Mouse (Mus musculus) cerebellum, adult 11 months (tissue): ENCODE results near the gene Hecw2.

ENCODE experiments used
- DNase-seq: peaks from one replicate; pipeline ENCODE4 v3.0.0; 2022

The Hecw2 gene

DNA sequence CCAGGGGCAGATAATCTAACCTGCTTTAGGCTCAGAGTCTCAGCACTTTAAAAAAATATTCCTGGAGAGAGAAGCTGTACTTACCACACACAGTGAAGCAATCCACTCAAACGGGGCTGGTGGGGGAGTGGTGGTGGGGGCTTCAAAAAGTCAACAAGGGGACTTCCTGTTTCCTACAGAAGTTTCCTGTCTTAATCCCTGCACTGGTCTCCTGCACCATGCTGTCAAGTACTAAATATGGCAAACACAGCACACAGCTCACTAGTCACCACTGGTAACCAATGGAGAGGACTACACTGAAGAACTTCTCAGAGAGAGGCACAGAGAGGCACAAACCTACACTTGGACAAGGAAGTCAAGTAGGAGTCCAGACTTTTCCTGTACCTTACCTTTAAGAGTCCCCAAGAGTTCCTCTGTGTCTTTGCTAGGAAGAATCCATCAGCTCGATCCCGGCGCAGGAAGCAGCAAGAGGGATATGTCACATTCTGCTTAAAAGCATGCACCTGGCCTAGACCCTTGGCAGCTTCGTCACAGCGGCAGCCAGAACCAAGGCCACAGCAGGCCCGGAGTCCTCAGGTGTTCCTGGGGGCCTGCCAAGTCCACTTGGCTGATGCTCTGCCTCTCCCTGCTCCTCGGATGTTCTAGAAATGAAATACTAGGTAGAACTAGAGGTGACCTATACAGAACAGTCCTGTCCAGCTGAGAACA lies 217.0 kb downstream of the Hecw2 start:
- DNase-seq, result peak; percentile 68

DNA sequence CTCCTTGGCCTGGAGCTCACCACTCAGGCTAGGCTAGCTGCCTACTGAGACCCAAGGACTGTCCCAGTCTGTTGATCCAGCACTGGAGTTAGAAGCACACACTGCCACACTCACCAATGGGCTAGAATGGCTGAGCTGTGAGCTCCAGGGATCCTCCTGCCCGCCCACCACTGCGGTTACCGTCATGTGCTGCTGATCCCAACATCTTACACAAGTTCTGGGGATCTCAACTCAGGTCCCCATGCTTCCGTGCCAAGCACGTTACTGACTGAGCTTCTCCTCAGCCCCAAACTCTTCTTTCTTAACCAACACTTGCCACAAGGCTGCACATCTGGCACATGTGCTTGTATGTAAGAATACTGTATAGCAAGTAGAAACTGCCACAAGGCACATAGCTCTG lies 218.2 kb downstream of the Hecw2 start:
- DNase-seq, result no peak

DNA sequence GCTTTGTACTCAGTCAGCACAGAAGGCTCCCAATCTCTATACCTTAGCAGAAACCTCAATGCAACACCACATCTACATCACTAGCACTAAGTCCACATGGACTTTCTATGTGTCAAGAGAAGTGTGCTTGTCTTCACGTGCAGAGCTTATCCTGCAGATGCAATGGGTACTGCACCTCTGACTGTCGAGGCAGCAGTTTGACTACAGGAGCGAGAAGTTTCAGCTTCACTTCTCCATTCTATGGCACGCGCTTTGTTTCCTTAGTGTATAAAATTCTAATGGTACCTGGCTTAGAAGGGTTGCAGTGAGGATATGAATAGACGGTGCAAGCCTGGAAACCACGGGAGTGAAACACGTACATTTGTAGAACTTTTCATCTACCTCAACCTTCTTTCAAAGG lies 218.9 kb downstream of the Hecw2 start:
- no peak for DNase-seq

DNA sequence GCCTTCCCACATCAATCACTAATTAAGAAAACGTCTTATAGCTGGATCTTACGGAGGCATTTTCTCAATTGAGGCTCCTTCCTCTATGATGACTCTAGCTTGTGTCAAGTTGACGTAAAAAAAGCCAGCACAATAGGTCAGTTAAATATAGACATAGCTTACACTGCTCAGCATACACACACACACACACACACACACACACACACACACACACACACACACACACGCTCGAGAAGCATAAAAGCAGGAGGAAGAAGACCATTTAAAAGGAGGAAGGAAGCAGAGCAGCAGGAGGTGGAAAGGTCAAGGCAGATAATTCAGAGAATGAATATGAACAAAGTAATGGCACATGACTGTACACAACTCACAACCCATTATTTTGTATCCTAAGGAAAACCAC lies 220.0 kb downstream of the Hecw2 start:
- DNase-seq, result no peak

DNA sequence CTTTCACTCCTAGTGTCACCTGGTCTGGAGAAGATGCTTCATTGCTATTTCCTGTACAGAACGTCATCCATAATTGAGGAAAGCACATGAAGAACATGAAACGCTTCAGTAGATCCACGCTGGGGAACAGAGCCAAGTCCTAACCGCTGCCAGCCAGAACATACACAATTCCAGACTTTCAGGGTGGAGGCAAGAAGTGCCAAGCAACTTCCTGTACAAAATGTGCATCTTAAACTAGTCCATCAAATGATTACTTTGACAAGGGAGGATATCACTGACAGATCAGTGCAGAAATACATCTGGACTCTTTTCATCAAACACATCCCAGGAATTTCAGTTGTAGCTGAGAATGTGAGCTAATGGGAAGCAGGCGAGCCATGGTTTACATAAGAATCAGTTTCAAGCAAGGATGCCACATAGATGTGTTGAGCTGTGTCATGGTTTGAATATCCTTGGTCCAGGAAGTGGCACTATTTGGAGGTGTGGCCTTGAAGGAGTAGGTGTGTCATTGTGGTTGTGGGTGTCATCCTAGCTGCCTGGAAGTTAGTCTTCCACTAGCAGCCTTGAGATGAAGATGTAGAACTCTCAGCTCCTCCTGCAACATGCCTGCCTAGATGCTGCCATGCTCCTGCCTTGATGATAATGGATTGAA lies 224.5 kb downstream of the Hecw2 start:
- no peak for DNase-seq

DNA sequence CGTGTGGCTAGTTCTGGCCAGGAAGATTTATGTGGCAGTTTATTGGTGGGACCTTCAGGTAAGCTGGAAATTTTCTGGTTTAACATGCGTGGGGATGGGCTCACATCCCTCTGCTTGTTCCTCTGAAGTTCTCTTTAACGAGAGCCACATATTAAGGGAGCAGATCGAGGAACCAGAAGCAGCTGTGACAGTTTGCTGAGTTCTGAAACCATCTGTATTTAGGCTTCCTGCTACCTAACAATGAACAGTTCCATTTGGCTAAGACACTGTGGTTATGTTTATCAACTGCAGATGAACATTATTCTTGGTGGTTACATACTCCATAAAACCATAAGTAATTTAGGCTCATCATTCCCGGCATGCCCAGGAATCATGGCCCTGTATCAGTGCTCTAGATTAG lies 242.6 kb downstream of the Hecw2 start:
- DNase-seq, result no peak

DNA sequence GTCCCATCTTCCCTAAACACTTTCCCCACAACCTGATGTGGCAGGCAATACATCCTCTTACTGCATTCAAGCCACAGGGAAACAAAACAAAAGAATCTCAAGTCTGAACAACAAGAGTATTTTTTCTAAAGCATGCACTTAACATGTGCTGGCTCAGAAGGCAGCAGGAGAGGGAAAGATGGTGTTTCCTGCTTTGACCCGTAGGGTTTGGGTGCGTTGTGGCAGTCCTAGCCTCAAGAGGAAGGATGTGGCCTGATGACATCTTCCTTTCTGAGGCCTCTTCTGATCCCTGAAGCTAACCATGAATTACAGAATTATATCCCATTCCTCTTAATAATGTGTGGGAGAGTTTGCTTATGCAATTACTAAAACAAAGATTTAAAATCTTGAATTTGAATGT lies 249.2 kb downstream of the Hecw2 start:
- no peak for DNase-seq

DNA sequence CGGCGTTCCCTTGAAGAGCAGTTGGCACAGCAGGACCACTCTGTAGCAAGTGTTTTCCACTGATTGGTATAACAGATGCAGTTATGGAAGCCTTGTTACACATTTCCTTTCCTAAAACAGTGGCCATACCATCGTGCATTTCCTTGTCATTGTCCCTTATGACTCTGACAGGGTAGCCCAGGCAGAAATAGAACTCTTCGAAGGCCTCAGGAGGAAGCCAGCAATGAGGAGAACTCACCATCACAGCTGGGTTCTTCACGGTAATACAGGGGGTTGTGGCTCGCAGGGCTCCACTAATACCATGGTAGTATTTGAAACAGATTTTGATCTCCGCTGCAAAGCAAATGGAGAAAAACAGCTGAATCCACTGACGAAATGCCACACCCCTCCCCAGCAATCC lies 252.5 kb downstream of the Hecw2 start:
- DNase-seq, result no peak

DNA sequence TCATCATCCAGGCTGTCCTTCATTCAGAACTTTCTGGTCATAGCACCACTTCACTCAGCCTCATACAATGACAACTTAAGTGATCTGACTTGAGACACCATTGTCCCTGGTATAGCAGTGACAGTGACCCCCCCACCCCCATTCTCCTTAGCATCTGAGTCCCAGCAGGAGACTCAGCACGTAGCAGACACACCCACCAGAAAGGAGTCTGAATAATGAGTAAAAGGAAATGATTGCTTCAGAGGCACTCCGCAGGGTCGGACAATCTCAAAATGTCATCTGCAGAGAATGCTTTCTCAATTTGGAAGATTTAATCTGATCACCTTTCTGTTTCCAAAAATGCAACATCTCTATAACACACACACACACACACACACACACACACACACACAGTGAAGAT lies 253.4 kb downstream of the Hecw2 start:
- no peak for DNase-seq

DNA sequence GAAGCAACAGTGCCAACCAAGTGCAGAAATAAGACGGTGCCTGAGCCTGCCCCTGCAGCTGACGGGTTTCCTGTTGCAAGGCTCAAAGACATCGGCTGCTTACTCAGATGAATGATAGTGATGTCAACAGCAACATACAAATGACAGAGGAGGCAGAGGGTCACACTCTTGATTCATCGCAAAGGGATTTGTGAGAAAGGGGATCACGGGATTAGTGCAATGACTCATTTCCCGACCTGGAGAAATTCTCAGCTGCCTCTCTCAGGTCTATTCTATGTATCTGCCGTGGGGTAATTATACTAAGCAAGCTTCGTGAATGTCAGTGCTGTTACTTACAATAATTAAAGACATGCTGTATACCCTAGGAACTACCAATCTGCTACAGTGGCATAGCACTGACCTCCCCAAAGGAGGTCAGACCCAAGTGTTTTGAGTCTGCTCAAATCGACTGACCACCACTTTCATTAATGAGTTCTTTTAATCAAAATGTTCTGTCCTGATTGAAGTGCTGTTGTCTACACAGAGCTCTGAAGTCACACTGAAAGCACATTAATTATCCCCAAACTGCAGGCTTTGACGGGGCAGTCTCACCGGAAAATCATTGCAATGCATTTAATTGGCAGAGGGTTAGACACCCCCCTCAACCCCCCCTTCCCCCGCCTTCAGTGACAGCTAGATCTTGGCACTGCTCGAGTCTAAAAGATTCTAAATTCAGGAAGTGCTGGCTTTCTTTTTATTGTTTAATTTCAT lies 254.5 kb downstream of the Hecw2 start:
- no peak for DNase-seq

DNA sequence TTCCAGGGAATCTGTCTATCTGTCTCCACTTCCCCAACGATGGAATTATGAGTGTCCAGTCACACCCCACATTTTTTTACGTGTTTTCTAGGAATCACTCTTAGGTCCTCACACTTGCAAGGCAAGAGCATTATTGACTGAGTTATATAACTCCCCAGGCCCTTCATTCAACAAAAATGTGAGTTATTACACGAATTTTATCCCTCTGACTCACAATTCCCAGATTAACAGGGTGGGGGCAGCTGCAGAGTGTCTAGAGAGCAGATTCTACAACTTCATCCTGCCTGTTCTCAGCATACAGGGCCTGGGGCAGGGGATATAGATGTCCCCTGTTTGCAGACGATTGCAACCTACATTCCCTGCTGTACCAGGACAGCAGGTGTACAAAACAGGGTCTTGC lies 255.7 kb downstream of the Hecw2 start:
- no peak for DNase-seq

DNA sequence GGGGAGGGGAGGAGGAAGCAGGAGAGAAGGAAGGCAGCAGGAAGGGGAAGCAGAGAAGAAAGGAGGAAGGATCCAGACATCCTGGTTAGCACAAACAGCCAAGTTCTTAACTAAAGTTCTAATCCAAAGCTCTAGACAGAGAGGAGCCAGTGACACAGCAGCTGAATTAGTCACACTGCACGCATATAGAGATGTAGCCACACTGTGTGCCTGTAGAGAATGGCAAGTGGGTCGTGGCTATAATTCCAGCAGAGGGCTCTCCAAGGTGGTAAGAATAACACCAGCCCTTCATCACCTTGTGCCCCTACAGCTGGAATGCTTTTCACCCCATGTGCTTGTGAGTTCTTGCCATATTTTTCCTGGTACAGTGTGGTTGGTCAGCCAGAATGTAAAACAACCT lies 261.7 kb downstream of the Hecw2 start:
- DNase-seq, result no peak

DNA sequence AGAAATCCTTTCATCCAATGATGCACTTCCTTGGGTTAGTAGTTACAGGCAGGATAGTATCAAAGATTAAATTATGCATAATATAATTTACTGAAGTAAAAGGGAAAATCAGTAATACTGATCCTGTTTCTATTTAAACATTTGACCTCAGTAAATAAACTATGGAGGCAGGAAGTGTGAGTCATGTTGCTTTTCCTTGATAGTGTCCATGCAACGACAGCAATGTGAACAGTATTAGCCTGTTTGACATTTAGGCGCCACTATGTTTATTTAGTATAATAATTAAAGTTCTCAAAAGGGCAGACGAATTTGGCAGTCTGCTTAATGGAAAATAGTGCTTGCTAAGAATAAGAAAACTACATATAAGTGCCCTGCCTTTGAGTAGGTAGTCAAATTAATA lies 263.7 kb downstream of the Hecw2 start:
- DNase-seq, result no peak

DNA sequence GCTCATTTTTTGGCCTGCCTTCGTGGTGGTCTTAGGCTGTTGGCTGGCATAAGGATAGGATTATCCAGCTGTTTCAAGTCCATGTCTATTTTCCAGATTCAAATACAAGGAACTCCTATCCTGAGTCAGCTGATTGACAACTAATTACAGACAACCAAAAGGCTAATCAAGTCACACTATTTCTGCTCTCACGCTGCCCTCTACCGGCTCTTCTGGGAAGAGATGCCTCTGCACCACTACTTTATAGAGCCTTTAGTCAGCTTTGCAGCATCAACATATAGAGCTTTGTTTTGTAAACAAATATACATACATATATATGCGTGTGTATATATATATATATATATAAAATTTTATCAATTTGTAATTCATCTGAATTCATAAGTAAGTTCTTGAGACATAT lies 267.4 kb downstream of the Hecw2 start:
- peak; percentile 14 for DNase-seq

DNA sequence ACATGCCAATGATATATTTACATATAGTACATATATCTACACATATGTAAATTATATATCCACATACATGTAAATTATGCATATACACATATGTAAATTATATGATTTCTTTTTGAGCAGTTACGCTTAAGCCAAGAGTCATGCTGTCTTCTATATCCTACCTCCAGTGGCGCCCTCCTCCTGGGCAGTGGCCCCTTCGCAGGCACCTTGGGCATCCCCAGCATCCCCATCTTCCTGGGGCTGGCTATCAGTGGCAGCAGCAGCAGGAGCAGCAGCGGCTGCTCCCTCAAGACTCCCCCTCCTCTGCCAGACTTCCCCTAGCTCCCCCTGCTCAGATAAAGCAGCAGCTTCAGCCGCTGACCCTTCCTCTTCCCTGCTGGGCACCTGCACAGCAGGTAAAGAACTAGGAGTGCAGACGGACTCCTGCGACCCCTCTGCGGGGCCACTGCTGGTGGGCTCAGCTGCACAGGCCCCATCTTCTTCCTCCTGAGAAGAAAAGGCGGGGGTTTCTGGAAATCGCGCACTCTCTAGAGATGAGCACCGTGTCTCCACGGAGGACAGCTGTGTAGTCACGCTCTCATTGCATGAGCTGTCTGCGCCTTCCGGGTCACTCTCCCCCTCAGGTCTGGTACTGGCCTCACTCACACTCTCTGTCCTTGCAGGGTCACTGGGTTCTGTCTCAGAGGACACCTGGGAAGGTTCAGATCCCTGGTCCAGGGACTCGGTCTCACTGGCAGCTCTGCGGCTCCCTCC lies 269.6 kb downstream of the Hecw2 start:
- no peak for DNase-seq

DNA sequence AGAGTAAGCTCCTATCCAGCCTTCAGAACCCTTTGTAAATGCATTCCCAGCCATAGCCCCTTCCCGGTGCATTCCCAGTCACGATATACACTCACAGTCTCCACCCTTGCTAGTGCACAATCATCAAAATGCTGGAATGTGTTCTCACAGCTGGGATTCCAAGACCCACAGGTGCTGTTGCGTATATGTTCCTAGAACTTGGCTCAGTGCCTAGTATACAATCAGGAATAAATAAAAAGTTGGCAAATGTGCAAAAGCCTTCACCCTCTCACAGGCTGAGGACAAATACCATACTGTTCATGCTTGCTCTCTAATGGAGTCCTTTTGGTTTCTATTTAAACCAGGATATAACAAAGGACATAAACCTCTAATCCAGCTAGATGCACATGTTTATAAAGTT lies 283.1 kb downstream of the Hecw2 start:
- no peak for DNase-seq

DNA sequence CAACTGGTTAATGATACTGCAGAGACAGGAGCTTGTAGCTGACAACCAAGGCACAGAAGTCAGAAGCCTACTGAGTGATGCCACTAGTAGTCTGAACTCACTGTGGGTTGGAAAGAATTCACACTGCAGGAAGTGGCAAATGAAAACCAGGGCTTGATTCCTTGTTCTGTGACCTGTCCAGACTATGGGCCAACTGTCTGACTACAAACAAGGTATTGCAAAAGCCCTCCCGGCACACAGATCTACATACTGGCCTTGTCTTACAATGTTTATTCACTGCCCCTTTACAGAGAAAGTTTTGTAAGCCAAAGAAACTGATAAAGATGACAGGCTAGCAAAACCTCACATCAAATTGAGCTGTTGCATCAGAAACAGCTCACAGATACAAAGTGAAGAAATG lies 284.7 kb downstream of the Hecw2 start:
- DNase-seq, result no peak

DNA sequence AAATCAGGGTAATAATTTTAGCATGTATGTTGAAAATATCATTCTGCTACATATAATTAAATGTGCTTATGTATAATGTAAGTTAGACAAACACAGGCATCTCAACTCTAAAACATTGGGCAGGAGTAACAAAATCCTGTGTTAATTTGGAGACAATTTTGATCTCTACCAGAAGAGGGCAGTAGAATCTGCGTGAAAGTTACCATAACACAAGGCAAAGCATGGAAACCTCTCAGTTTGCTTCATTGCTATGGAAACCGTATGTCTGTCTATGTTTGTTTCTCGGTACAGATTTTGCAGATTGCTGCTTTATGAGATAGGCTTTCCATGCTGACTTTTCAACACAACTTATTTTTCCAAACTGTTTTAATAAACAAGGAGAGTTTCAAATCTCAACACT lies 285.9 kb downstream of the Hecw2 start:
- no peak for DNase-seq

DNA sequence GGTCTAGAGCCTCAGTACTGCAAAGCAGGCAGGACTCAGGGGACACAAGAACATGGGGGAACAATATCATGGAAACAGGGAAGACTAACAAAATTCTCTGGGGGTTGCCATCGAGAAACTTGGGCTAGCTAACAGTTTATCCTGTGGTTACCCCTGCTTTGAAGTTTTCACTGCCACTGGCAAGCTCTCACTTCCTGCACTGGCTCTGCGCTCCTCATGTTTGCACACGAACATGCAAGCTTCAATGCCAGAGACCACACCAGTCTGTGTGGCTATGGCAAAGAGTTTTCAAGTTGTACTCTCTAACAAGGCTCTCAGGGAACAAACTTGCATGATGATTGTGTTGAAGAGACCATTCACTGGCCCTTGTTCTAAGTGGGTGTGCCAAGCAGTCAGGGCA lies 288.8 kb downstream of the Hecw2 start:
- no peak for DNase-seq

DNA sequence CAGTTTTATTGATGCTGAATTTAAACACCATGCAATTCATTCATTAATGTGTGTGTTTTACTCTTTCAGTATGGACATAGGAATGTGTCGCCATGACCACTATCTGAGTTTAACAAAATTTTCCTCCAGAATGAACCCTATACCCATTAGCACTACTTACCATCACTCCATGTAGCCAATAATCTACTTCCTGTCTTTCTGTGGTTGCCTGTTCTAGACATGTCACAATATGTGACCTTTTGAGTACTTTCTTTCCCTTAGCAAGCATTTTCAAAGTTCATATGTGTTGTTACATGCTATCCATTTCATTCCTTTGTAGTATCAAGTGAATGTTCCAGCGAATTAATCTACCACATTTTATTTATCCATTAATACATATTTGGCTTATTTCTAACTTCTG lies 294.6 kb downstream of the Hecw2 start:
- DNase-seq, result no peak

DNA sequence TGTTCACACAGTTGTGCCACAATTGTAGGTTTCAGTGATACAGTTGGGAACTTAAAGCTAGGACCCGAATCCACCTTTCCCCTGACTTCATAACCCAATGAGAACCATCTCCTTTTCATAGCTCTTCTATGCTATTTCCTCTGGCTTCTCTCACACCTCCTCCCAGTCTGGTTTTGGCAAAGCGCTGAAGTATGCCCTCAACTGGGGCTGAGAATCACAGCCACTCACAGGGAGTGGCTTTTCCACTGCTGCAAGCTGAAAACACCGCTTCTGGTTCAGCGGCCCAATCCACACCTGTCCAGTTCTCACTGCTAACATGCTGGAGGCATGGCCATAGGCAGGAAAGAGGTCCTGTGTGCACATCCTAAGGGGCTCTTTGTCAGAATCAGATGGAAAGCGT lies 300.7 kb downstream of the Hecw2 start:
- no peak for DNase-seq

DNA sequence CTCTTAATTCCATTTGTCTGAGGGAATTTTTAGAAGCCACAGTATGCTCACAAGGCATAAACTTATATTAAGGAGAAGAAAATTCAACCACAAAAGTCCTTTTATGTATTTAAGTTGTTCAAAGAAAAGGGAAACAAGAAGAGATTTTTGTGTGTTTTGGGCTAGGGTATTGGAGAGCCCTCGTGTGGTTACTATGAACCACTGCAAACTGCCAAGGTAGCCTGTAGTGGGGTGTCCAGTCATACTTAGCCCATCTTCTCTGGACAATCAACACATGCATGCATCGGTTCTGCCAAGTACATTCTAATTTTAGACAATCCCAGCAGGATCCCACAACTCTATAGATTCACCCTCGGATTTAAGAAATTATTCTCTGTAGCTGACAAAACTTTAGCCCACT lies 304.6 kb downstream of the Hecw2 start:
- DNase-seq, result no peak

DNA sequence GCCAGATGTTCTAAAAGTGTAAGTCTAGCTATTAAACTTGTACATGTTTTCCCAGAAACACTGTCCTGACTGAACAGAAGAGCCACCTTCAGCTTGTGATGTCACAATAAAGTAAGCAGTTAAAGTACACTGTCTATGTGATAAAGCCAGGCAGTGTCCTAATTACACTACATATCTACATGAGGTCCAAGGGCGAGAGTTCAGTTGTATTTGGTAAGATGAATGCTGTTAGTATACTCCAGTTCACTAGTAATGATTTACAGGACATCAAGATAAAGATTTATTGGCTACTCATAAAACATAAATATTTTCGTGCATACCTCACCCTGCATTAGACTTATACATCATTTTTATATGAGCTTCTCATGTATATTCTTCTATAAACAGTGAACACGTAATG lies 305.2 kb downstream of the Hecw2 start:
- DNase-seq, result no peak

DNA sequence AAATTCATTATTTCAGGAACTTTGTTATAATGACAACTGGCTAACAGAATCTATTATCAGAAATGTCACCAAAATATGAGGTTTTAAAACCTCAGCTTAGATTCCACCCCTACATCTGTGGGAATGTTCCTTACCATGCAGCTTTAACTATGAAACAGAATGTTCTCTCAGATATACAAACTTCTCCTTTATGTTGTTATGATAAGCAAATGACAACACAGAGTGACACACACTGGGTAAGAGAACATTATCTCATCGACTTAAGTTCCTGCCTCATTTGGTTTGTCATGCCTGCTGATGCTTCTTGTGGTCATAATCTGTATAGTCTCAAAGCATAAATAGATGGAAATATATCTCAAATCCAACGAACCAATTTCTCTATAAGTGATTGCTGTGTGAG lies 312.5 kb downstream of the Hecw2 start:
- no peak for DNase-seq
